Mouse (Mus musculus) midbrain, postnatal 0 days (tissue): ENCODE data around the gene Abcc8. TPM values are rescaled to one million over a fixed set of nuclear protein-coding genes. Genes with fewer than 3 reads are reported as not detected.

ENCODE experiments used
- ATAC-seq: fragments of 200-750 bp; cut with Nextera tagmentation; 2 replicates; pipeline ENCODE4 v1.8.0; 2017; ENCODE audit warnings: moderate number of reproducible peaks, mild to moderate bottlenecking, moderate TSS enrichment, moderate library complexity; ENCODE audit not compliant: low FRiP score
- DNase-seq: peaks from one replicate; pipeline ENCODE4 v3.0.0-alpha.2; 2015; ENCODE audit warnings: low spot score
- H3K27ac ChIP-seq: fragments of 300-500 bp; sonication (generic); 2 replicates; pipeline ENCODE4 v1.5.1; 2014; ENCODE audit warnings: low read depth, mild to moderate bottlenecking, low read length, mixed read lengths
- H3K27me3 ChIP-seq: fragments of 300-500 bp; sonication (generic); 2 replicates; pipeline ENCODE4 v1.6.1; 2014; ENCODE audit warnings: low read length, control low read depth, mixed read lengths; ENCODE audit not compliant: insufficient read depth
- H3K36me3 ChIP-seq: fragments of 300-500 bp; sonication (generic); 2 replicates; pipeline ENCODE4 v1.6.1; 2014; ENCODE audit warnings: low read length, control low read depth, mixed read lengths; ENCODE audit not compliant: insufficient read depth
- H3K4me1 ChIP-seq: fragments of 300-500 bp; sonication (generic); 2 replicates; pipeline ENCODE4 v1.6.1; 2014; ENCODE audit warnings: mild to moderate bottlenecking, control low read depth, antibody characterized with exemption, low read length, mixed read lengths; ENCODE audit not compliant: insufficient read depth
- H3K4me2 ChIP-seq: fragments of 300-500 bp; sonication (generic); 2 replicates; pipeline ENCODE4 v1.6.1; 2014; ENCODE audit warnings: low read depth, mild to moderate bottlenecking, low read length, mixed read lengths; ENCODE audit not compliant: poor library complexity, severe bottlenecking
- H3K4me3 ChIP-seq: fragments of 300-500 bp; sonication (generic); 2 replicates; pipeline ENCODE4 v1.5.1; 2014; ENCODE audit warnings: low read depth, mild to moderate bottlenecking, low read length, moderate library complexity
- H3K9ac ChIP-seq: fragments of 300-500 bp; sonication (generic); replicated peaks from 2 replicates; pipeline ENCODE4 v1.6.1; 2014; ENCODE audit warnings: mild to moderate bottlenecking, low read length, moderate library complexity, mixed read lengths; ENCODE audit not compliant: poor library complexity, severe bottlenecking
- H3K9me3 ChIP-seq: fragments of 300-500 bp; sonication (generic); 2 replicates; pipeline ENCODE4 v1.6.1; 2016; ENCODE audit warnings: low read length, control low read depth
- CTCF ChIP-seq: IDR thresholded peaks from 2 replicates; pipeline ENCODE4 v1.5.1; 2016; ENCODE audit warnings: antibody characterized with exemption, mild to moderate bottlenecking
- WGBS: fragments of 180-500 bp; shearing (Covaris S2); extraction: QIAGEN DNeasy Blood & Tissue Kit; methylation state at CpG from one replicate; pipeline ENCODE4 v1.1.7; 2014; 5-methylcytosine and 5-hydroxymethylcytosine counted together
- polyA plus RNA-seq: library from polyadenylated mRNA; unstranded; fragments of >200 nt; fragmentation: Nextera tagmentation; extraction: Ambion mirVana; gene quantifications from 2 replicates; pipeline ENCODE4 v1.2.1, GENCODE M21; 2015
- total RNA-seq: library from RNA; depleted of rRNA; stranded (reverse); fragments of >200 nt; gene quantifications from 2 replicates; pipeline ENCODE4 v1.2.3, GENCODE M21; 2014

Gene Abcc8
- total and polyA plus RNA-seq, 2 experiments from 2014 or later: 9.6 to 18.7 TPM

DNA sequence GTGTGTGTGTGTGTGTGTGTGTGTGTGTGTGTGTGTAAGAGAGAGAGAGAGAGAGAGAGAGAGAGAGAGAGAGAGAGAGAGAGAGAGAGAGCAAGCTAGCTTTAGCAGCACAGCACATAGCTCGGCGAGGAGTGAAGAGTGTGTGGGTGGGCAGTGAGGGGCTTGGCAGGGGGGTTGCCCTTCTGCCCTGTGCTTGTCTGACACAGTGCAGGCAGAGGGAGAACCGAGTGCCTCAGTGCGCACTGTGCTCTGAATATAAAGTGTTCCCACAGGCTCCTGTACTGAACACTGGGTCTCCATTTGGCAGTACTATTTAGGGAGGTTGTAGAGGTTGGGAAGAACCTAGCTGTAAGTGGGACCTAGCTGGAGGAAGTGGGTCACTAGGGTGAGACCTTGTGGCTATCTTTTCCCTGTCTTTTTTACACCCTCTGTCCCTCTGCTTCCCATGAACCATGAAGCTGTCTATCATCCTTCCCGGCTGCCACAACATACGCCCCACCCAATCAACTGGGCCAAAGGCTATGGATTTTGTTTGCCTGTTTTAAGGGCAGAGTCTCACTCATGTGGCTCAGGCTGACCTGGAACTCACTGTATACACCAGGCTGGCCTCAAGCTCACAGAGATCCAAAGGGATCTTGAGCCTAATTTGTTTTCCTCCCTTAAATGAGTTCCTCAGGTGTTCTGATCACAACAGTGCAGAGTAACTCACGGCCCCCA lies 50.2 kb downstream of the Abcc8 start:
- Histone ChIP-seq H3K4me3 (no peak overlapping the region), H3K4me1 (peaks cover 11% of the 10 kb centered on the region; the same call in 1 of the 2 replicates), H3K36me3 (no peaks in the 10 kb centered on the region), H3K9ac (no peak overlapping the region), H3K27ac (no peak overlapping the region), H3K4me2 (no peak overlapping the region), H3K9me3 (no peaks in the 10 kb centered on the region), H3K27me3 (no peaks in the 10 kb centered on the region)
- 47% methylated on average over 7 of the region's 7 CpGs for WGBS
- TF ChIP-seq CTCF: no peak
- no peak for ATAC-seq
- DNase-seq: no peak

- H3K27ac ChIP-seq: no peak overlapping the region
- ATAC-seq (no peak), DNase-seq (peak; percentile 61)
Measured at GRCm38 (mm10) chr7:46128196-46128595, 51.6 kb downstream of the Abcc8 start.

GRCm38 (mm10) chr7:46125340-46125739 lies 54.5 kb downstream of the Abcc8 start:
- Histone ChIP-seq H3K4me1 (no peaks in the 10 kb centered on the region), H3K4me3 (no peak overlapping the region), H3K4me2 (no peak overlapping the region), H3K36me3 (no peaks in the 10 kb centered on the region), H3K9me3 (no peaks in the 10 kb centered on the region), H3K27ac (no peak overlapping the region), H3K27me3 (no peaks in the 10 kb centered on the region), H3K9ac (no peak overlapping the region)
- WGBS: 85% methylated on average over 11 of the region's 11 CpGs
- DNase-seq: no peak
- ATAC-seq: no peak
- TF ChIP-seq CTCF: no peak

More at GRCm38 (mm10) chr7:46128196-46128595, 51.6 kb downstream of the Abcc8 start:
- Histone ChIP-seq H3K4me2 (no peak overlapping the region), H3K9me3 (no peaks in the 10 kb centered on the region), H3K36me3 (no peaks in the 10 kb centered on the region), H3K27me3 (no peaks in the 10 kb centered on the region), H3K4me3 (no peak overlapping the region), H3K4me1 (peaks cover 7% of the 10 kb centered on the region; the same call in 1 of the 2 replicates), H3K9ac (no peak overlapping the region)
- no peak for TF ChIP-seq CTCF
- 34% methylated on average over 7 of the region's 7 CpGs for WGBS

DNA sequence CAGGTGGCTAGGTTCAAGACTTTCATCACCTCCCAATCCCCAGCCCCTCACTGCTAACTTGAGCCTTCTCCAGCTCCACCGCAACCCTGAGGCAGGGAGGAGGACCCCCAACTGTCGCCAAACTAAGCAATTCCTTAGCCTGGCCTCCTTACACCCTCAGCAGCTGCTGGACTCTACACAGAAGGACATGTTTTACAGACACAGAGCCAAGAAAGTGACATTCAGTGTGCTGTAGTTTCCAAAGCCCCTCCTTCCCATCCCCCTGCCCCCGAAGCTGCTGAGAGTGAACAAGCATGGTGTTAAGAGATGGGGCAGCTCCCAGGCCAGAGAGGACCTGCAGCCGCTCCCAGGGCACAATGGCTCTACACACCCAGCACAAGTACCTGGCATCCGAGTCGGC lies 55.4 kb downstream of the Abcc8 start:
- Histone ChIP-seq H3K4me1 (no peaks in the 10 kb centered on the region), H3K9ac (no peak overlapping the region), H3K4me2 (no peak overlapping the region), H3K9me3 (no peaks in the 10 kb centered on the region), H3K36me3 (no peaks in the 10 kb centered on the region), H3K27ac (no peak overlapping the region), H3K4me3 (no peak overlapping the region), H3K27me3 (no peaks in the 10 kb centered on the region)
- no peak for TF ChIP-seq CTCF
- peak; percentile 61 for DNase-seq
- no peak for ATAC-seq
- WGBS: 71% methylated on average over 6 of the region's 6 CpGs

DNA sequence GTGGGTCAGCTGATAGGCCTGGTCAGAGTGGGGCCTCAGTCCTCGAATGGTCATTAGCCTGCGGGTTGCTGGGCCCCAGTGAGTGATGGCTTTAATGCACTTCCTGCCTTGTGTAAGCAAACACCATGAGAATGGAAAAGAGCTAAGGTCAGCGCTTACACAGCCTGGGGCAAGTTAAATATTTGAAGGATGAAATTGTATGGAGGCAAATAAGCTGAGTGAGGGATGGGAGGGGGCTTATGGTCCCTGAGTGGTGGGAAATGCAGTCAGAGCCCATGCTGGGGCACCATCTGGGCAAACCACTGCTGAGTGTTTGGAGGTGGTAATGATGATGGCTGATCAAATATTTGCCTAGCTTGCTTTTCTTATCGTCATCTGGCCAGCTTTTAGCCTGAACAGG lies 56.9 kb downstream of the Abcc8 start:
- no peaks in the 10 kb centered on the region for H3K4me1 ChIP-seq
- no peak overlapping the region for H3K4me2 ChIP-seq
- DNase-seq (no peak), ATAC-seq (no peak)
- H3K27ac ChIP-seq: no peak overlapping the region
- no peak overlapping the region for H3K4me3 ChIP-seq
- H3K9ac ChIP-seq: no peak overlapping the region
- WGBS: 66% methylated on average over 4 of the region's 4 CpGs
- H3K9me3 ChIP-seq: no peaks in the 10 kb centered on the region
- H3K27me3 ChIP-seq: no peaks in the 10 kb centered on the region
- TF ChIP-seq CTCF: no peak
- no peaks in the 10 kb centered on the region for H3K36me3 ChIP-seq

GRCm38 (mm10) chr7:46117035-46117434 lies 62.8 kb downstream of the Abcc8 start:
- no peak overlapping the region for H3K4me3 ChIP-seq
- DNase-seq (no peak), ATAC-seq (no peak)
- 96% methylated on average over 16 of the region's 16 CpGs for WGBS
- no peak overlapping the region for H3K4me2 ChIP-seq
- no peak overlapping the region for H3K27ac ChIP-seq
- TF ChIP-seq CTCF: no peak
- H3K9me3 ChIP-seq: no peaks in the 10 kb centered on the region
- no peaks in the 10 kb centered on the region for H3K27me3 ChIP-seq
- H3K4me1 ChIP-seq: no peaks in the 10 kb centered on the region
- H3K36me3 ChIP-seq: no peaks in the 10 kb centered on the region
- H3K9ac ChIP-seq: no peak overlapping the region
